Mouse (Mus musculus): ENCODE data around the gene Cilp2. TPM values are rescaled to one million over a fixed set of nuclear protein-coding genes. Genes with fewer than 3 reads are reported as not detected.
A peak's percentile ranks its signal among the peaks of the same experiment; 100 is the strongest.

Gene Cilp2
- total RNA-seq, 2 experiments from 2014 or later: 0.50 to 0.74 TPM

DNA sequence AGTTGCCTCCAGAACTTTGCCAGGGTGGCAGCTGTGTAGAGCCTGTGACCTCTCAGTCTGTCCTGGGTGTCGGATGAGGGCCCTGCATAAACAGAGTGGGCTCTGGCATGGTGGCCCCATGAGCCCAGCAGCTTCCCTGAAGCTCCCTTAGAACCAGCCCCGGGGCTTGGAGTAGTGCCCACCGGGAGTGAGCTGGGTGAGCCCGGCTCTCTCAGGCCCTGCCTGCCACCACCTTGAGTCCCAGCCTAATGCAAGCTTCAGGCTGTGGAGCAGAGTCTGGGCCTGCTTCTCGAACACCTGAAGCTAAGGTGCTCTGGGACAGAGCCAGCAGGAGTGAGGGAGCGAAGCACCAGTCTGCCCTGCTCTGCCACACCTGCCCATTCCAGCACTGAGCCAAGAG, 16.6 kb downstream of the Cilp2 start:
- DNase-seq: no peak

DNA sequence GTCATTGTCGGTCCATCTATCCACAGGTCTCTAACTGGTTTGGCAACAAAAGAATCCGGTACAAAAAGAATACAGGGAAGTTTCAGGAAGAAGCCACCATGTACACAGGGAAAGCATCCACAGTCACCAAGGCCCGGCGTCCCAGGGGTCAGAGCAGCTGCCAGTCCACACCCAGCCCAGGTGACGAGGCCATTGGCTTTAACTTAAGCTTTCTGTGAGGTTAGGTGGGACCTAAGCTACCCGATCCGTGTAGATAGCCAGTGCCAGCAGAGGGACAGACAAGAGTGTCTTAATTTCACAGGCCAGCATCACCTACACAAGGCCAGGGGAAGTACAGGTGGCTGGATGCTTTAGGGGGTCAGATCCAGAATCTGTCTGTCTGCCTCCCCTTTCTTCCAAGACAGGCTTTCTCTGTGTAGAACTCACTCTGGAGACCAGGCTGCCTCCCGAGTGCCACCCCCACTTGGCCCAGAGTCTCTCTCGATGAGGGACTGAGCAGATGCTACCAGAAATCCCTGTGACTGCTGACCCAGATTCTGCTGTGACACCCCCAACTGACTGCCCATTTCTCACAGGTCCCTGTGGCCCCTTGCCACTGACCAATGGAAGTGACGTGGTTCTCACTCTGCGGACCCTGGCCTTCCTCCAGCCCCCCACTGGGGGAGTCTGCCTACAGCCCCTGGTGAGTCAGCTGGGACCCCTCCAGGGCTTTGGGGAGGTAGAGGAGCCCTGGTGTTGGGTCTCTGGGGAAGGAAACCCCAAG, 17.3 kb downstream of the Cilp2 start:
- DNase-seq: no peak

DNA sequence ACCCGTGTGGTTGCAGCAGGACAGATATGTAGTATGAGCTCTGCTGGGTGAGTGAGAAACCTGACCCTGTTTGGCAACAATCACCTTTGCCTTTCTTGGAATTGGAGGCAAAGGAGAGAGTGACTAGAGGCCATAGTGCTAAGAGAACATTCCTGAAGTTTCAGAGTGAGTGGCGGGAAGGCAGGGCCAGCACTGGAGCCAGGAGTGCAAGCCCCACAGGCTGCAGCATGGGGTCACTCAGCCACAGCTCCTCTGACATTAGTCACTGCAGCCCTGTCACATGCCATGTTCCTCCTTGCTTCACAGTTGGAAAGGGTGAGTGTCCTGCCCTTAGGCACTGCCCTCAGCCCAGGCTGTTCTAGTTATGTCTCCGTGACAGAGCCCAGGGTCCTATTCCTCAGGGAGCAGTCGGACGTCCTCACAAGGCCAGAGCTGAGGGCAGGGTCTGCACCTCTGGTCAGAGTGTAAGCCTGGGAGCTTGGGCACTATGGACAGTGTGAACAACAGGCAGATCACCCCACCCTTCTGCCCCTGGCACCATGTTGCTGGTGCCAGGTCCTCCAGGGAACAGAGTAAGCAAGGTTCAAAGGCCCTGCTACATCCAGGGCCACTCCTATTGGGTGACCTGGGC, 19.7 kb downstream of the Cilp2 start:
- DNase-seq: no peak

DNA sequence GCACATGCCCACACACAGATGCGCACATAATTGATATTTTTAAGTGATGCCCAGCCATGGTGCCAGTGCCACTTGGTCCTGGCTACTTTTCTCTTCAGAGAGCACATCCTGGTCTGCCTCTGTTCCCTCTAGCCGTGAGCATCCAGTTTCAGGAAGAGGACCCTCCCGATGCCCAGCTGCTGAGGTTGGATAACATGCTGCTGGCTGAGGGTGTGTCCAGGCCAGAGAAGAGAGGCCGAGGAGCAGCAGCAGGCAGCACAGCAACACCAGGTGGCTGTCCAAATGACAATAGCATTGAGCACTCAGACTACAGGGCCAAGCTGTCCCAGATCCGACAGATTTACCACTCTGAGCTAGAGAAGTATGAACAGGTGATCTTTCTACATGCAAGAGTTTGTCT, 23.3 kb downstream of the Cilp2 start:
- DNase-seq: no peak

DNA sequence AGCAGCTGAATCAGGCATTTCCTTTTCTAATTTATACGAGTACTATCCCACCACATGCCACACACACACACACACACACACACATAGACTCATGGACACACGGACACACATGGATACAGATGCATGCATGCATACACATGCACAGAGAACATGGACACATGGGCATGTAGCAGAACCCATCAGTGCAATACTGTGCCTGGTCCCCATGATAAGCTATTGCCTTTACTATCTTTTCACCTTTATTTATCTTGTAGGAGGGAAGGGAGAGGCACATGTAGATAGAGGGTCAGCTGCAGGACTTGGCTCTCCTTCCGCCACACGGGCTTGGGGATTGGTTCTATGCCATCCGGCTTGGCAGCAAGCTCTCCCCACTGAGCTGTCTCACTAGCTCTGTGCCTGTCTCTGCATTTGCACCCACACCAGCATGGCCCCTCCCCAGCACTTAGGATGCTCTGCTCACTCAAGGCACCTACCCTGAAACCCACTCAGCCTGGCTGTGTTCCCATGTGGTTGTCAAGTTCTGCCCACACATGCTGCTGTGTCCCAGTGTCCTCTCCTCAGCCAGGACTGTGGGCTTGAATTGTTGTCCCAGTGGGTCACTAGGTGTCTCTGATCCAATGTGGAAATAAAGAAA, 24.0 kb downstream of the Cilp2 start:
- no peak for DNase-seq

DNA sequence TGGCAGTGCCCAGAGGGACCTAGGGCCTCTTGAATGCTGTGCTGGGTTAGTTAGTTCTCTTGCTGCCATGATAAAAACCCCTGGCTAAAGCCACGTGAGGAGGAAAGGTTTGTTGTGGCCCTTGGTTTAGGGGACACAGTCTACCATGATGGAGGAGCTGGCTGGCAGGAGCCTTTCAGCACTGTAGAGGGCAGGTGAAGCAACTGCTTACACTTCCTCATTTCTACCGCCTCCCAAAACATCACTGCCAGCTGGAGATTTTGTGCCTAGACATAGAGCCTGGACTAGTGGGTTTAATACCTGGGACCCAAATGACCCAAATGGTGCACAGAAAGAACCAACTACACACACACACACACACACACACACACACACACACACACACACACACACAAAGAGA, 26.2 kb downstream of the Cilp2 start:
- DNase-seq: no peak

DNA sequence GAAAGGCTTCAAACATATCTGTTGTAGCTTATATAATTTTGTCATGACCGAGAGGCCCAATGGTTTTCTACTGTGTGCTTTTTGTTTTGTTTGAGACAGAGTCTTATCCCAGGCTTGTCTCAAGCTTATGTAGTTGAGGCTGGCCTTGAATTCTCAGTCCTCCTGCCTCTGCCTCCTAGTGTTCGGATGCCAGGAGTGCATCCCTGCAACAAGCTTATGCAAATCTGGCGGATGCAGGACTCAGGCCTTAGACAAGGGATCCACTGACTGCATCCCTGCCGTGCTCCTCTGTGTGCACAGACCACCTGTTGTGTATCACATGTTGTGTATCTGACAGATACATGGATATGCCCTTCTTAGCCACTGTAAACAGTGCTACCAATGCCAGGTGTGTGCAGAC, 26.7 kb downstream of the Cilp2 start:
- DNase-seq: no peak

DNA sequence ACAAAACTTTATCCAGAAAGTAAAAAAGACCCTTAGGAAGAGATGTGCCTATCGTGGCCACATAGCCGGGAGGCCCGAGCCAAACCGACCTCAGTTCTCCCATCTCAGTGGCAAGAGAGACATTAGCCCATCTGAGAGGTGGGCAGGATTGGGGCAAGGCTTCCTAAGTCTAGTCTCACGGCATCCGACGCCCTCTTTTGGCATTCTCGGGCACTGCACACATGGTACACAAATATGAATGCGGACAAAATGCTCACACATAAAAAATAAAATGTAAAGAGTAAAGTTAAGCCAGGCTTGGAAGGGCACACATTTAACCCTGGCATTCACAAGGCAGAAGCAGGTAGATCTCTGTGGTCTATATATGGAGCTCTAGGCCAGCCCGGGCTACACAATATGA, 33.6 kb downstream of the Cilp2 start:
- no peak for DNase-seq

DNA sequence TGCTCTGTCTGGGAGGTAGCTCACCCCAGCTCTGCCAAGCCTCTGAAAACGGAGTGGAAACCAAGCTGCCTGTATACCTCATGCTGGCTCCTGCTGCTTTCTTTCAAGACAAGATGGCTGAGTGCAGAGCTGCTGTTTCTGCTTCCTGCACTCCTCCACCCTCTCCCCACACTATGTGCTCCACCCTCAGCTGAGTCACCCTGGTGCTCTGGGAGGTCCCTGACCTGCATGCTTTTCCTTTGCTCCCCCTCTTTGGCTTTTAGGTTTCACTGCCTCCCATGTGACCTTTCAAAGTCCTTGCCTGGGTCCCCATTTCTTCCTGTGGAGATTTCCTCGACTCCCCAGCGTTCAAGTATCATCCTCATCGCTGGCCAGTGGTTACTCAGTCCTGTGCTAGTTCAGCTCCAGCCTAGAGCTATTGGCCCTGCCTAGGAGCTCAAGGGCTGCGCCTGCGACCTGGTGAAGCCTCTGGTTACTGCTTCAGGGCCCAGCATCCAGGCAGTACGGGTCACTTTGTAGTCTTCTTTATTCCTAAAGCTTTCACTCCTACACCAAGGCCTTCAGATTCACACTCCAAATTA, 36.5 kb downstream of the Cilp2 start:
- no peak for DNase-seq

DNA sequence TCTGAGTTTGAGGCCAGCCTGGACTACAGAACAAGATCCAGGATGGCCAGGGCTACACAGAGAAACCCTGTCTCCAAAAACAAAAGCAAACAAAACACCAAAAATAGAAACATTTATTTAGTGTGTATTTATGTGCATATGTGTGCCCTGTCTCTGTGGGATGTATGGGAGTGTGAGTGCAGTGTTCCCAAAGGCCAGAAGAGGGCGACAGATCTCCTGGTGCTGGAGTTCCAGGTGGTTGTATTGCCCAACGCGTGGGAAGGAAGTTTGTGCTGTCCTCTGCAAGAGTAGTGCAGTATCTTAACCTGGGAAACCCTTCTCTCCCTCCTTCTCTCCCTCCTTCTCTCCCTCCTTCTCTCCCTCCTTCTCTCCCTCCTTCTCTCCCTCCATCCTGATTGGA, 37.6 kb downstream of the Cilp2 start:
- no peak for DNase-seq

DNA sequence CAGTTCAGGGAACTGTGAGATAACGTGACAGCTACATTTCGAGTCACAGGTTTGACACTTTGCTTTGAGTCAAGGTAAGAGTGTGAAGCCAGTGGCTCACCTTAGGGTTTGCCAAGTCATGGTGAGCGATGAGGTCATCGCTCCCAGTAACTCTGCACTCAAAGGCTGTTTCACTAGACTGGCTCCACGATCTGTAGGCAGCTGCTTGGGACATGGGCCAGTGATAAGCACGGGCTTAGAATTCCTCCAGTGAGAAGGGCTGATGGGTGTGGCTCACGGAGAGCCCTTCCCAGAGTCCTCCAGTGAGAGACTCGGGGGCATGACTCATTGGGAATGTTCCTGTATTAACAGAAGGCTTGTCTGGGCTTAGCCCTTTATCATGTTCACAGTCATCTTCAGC, 38.5 kb downstream of the Cilp2 start:
- peak; percentile 64 for DNase-seq

DNA sequence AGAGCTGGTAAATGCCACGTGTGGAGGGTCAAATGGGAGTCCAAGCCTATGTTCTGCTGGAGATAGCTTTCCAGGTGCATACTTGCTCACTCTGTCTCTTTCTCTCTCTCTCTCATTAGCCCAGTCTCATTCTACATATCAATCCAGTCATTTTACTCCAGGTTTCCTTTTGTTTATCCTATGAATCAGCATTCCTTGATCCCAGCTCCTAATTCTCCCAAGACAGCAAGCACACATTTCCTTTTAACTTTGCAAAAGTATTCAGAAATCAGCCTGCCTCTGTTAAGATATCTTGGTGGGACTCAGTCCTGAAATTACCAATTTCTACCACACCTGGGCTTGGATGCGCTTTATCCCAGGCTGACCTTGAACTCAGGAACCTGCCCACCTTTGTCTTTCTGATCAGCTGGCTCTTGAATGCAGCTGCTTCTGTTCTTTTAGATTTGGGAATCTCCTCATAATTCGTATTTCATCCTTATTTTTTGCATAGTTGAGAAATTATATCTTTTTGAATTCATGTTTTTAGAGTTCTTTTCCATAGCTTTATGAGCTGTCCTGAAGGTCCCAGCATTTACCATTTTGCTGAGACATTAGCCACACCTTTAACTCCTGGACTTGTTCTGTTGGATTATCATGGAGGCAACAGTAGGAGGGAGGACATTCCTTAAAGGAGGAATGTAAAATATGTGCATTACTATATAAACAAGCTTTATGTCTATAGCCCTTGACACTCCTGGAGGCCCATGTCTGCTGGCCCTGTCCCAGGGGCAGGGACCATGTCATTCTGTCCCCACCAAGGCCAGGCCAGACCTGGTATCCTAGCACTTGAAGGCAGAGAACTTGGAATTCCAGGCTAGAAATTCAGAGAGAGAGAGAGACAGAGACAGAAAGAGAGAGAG, 40.1 kb downstream of the Cilp2 start:
- DNase-seq: no peak

DNA sequence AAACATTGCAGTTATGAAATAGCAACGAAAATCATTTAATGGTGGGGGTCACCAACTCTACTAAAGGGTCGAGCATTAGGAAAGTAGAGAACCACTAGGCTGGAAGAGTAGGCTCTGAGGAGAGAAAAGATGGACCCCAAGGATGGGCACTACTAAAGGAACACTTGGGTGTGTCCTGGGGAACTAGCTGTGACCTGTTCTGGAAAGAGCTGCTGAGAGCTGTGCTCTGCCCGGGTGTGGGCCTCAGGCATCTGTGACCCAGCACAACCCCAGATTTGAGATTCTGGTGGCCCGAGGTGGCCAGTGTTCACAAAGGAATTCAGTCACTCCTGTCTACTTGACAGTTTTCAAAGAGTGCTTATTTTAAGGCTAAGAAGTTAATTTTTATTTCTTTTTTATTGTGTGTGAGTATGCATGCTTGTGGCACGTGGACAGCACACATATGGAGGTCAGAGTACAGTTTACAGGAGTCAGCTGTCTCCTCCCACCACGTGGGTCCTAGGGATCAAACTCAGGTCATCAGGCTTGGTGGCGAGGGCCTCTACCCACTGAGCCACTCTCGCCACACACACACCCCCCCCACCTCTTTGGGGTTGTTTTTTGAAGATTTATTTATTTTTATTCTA, 50.3 kb downstream of the Cilp2 start:
- DNase-seq: no peak

DNA sequence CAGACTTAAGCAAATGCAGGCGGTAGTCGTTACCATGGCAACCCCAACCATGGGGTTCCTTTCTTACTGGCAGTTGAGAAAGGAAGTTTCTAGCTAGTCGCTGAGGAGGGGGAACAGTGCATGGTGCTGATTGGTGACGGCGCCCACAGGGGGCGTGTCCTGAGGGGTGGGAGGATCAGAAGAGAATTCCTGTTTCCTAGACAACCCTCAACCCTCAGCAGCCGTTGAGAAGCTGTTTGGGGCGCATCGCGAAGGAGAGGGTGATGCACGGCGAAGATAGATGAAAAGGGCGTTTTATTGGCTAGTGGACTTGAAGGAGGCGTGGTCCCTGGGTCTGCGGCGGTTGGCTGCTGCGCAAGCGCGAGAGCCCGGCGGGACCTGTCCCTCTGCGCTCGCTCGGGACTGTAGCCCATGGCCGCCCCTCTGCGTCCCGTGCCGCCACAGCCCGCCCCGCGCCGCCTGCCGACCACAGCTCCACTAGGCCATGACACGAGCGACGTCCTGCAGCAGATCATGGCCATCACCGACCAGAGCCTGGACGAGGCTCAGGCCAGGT, 55.1 kb downstream of the Cilp2 start, which contains the start of gene Pbx4:
TSS of gene Pbx4 (plus strand) at position 194 of the 556 bp plus-strand sequence.
- DNase-seq: peak; percentile 83

Other genes starting within 250 kb of the Cilp2 start
- 1 to 10 TPM in 1 of 2 experiments, under 1 TPM in 1; 0.97 to 1.6 TPM for gene Zfp964, start 233.2 kb downstream of the Cilp2 start, total RNA-seq (2021)
- 10 to 100 TPM; 16.2 to 17.3 TPM for gene Zfp869, start 177.0 kb downstream of the Cilp2 start, total RNA-seq (2021)
- gene Zfp963, start 137.7 kb downstream of the Cilp2 start, total RNA-seq (2021): 1 to 10 TPM; 2.6 to 2.8 TPM
- gene Gm20422, start 112.8 kb downstream of the Cilp2 start, total RNA-seq (2021): 1 to 10 TPM; 1.8 to 1.9 TPM
- 10 to 100 TPM; 22.3 to 22.5 TPM for gene Atp13a1, start 96.5 kb downstream of the Cilp2 start, total RNA-seq (2021)
- 10 to 100 TPM; 19.1 to 19.9 TPM for gene Zfp866, start 96.5 kb downstream of the Cilp2 start, total RNA-seq (2021)
- 1 to 10 TPM; 6.1 to 8.1 TPM for gene Gmip, start 79.0 kb downstream of the Cilp2 start, total RNA-seq (2021)
- gene Lpar2, start 65.3 kb downstream of the Cilp2 start, total RNA-seq (2021): 1 to 10 TPM in 1 of 2 experiments, under 1 TPM in 1; 0.91 to 1.1 TPM
- 1 to 10 TPM; 1.1 to 1.2 TPM for gene Pbx4, start 55.2 kb downstream of the Cilp2 start, total RNA-seq (2021)
- gene Tssk6, start 14.5 kb upstream of the Cilp2 start, total RNA-seq (2021): under 1 TPM in 1 of 2 experiments, not detected in 1; 0.33 TPM
- 100 to 1,000 TPM; 286 to 326 TPM for gene Ndufa13, start 14.9 kb upstream of the Cilp2 start, total RNA-seq (2021)
- gene Yjefn3, start 15.0 kb upstream of the Cilp2 start, total RNA-seq (2021): 1 to 10 TPM; 6.2 to 8.6 TPM
- gene Gatad2a, start 108.7 kb upstream of the Cilp2 start, total RNA-seq (2021): 10 to 100 TPM; 75.9 to 79.5 TPM
- gene Mau2, start 155.0 kb upstream of the Cilp2 start, total RNA-seq (2021): 10 to 100 TPM; 39.5 to 40.8 TPM
- gene Sugp1, start 155.1 kb upstream of the Cilp2 start, total RNA-seq (2021): 10 to 100 TPM; 23.2 to 23.8 TPM
- gene Tm6sf2, start 185.2 kb upstream of the Cilp2 start, total RNA-seq (2021): 1 to 10 TPM in 1 of 2 experiments, under 1 TPM in 1; 0.95 to 1.0 TPM
- gene Hapln4, start 195.8 kb upstream of the Cilp2 start, total RNA-seq (2021): not detected
- 1 to 10 TPM in 1 of 2 experiments, under 1 TPM in 1; 0.81 to 1.2 TPM for gene Ncan, start 233.2 kb upstream of the Cilp2 start, total RNA-seq (2021)
- 10 to 100 TPM; 14.8 to 17.1 TPM for gene Nr2c2ap, start 243.6 kb upstream of the Cilp2 start, total RNA-seq (2021)

Measured in heart, postnatal 4 days (tissue).